Mouse (Mus musculus): ENCODE data around the gene Zar1.
"Not testable (repeated sequence)": the region's sequence is repeated elsewhere in the genome, so short reads cannot be mapped to it uniquely, and the experiment has no call there.

Gene Zar1

DNA sequence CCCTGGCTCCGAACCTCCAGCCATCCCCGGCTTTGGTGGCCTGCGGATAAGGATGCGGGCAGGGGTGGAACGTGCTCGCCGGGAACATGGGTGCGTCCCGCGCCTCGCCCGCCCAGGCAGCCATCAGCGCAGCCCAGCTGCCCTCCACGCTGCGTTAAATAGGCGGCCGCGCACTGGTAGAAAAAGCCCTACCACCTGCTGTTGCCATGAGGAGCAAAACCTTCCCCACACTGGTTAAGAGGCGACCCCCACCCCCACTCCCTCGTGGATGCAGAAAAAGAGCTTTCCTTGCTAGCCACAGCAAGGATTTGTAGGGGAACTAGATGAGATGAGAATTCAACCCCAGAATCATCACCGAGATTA is at the start of gene Zar1:
Gene Zar1 (minus strand): TSS at position 285 of the 363 bp plus-strand sequence.
- DNase-seq (ENCODE audit: low read depth in 2 of 2, low spot score in 2 of 2), result not testable (repeated sequence)

DNA sequence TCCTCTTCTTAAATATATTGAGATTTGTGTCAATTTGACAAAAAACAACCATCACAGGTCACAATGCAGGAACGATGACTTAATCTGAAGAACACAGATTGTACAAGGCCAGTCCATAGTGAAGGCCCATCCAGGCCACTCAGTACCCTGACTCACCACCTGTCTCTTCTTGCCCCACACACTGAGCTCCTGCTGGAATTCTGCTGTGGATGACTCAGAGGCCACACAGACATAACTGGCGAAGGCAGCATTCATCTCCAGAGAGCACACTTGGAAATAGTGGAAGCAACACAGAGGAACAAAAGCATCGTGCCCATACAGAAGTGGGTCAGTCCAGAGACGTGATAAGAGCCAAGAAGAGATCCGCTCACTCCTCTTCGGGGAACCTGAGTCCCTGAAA is 49.0 kb upstream of the Zar1 start:
- no peak for DNase-seq (ENCODE audit: low read depth in 2 of 2, low spot score in 2 of 2)

DNA sequence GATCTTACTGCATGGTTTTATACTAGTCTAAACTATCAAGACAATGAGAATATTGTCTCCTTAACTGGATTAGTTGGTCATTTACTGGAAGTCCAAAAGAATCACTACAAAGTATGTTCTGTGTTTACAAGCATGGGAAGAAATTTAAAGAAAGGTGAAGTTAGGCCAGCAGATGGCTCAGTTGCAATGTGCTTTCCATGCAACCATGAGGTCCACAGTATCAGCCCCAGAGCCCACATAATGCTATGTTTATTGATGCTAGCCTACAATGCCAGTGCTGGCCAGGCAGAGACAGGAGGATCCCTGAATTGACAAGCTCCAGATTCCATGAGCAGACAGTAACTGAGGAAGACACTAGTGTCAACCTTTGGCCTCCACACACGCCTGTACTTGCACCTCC is 40.0 kb upstream of the Zar1 start:
- DNase-seq (ENCODE audit: low read depth in 2 of 2, low spot score in 2 of 2), result peak in 1 of 2 experiments; percentile 21

DNA sequence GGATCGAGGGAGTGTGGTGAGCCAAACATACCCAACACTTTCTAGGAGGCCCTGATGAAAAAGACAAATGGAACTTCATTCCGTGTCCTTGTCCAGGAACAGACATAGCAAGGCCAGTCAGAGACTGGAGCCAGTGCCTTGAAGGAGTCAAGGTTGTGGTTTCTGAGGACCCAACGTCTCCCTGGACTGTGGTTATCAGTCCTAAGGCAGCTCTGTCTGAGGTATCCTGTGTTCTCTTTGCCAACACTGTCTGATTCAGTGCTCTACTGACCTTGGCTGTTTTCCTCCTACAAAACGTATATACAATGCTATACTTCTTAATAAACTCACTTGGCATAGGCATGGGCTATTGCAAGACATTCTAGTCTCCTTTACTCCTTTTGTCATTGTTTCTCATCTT is 36.4 kb upstream of the Zar1 start:
- no peak for DNase-seq (ENCODE audit: low read depth in 2 of 2, low spot score in 2 of 2)

- DNase-seq (ENCODE audit: low read depth in 2 of 2, low spot score in 2 of 2), result no peak
Observed at GRCm38 (mm10) chr5:72603138-72603537, 22.1 kb upstream of the Zar1 start.

DNA sequence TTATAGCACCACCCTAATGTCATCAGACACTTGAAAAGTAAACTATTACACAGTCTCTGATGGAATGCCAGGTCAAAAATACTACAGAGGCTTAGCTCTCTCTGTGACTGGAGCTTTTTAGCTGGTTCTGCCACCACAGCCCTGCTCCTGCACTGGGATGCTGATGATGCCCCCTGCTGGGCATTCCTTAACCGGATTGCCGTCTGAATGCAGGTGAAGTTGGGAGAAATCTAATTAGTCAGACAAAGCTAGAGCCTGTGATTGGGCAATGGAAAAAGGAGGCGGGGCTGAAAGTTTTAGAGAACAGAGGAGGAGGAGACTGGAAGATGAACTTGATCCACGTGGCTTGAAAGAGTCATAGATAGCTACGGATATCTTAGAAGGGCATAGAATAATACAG is 20.0 kb upstream of the Zar1 start:
- peak; percentile 29 to 54 for DNase-seq (ENCODE audit: low read depth in 2 of 2, low spot score in 2 of 2)

- DNase-seq (ENCODE audit: low read depth in 2 of 2, low spot score in 2 of 2), result no peak
Observed at GRCm38 (mm10) chr5:72587192-72587681, 6.2 kb upstream of the Zar1 start, which contains the start of gene Gm5868. Gm5868 (minus strand) TSS chr5:72587551.

DNA sequence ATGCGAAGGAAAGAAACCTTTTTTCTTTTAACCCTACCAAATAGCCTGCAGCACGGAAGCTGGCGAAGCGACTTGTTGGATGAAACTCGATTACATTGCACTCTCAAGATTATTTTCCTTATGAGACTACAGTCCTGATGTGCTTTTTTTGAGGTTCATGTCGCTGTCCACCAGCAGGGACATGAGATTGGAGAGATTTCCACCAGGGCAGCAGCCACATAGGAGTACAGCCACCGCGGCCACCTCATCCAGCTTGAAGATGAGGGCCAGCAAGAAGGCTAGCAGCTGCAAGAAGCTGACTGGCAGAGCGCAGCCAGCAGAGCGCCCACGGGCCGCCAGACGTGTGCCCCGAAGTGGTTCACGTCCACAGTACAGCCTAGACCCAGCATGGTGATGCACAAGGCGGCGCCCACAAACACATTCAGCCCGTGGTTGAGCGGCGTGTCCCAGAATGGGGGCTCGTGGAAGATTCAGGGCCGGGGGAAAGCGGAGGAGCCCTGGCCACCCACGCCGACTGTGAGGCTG is 5.7 kb upstream of the Zar1 start:
- DNase-seq (ENCODE audit: low read depth in 2 of 2, low spot score in 2 of 2), result not testable (repeated sequence)

- DNase-seq (ENCODE audit: low read depth in 2 of 2, low spot score in 2 of 2), result peak; percentile 23
Observed at GRCm38 (mm10) chr5:72586122-72586521, 5.1 kb upstream of the Zar1 start.

- peak; percentile 6 to 21 for DNase-seq (ENCODE audit: low read depth in 2 of 2, low spot score in 2 of 2)
Observed at GRCm38 (mm10) chr5:72580088-72580969, 725 bp downstream of the Zar1 start.

DNA sequence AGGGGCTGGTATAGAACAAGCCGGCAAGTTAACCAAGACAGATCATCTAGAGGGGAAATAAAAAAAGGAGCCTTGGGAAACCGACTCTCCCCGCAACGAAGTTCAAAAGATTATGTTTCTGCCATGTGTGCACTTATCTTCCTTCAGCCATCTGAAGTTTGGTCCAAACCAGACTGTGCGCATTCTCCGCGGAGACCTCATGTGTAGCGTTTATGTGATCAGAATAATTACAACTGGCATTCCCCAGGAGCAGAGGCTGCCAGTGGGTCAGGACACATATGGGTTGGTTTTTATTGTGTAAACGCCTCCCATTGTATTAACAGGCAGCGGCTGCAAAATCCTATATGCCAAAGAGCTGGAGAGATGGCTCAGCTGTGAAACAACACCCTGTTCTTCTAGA is 1.5 kb downstream of the Zar1 start:
- not testable (repeated sequence) for DNase-seq (ENCODE audit: low read depth in 2 of 2, low spot score in 2 of 2)

DNA sequence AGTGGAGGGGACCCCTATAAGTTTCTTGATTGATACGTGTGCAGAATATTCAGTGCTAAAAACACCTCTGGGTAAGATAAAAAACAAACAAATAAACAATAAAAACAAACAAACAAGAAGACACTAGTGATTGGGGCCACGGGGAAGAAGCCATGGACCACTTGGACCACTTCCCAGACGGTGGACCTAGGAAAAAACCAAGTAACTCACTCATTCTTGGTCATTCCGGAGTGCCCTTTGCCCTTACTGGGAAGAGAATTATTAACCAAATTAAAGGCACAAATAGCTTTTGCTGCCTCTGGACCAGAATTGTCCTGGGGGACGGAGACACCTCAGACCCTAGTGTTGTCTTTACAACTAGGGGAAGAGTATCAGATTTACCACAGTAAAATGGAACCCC is 15.4 kb downstream of the Zar1 start:
- DNase-seq (ENCODE audit: low read depth in 2 of 2, low spot score in 2 of 2), result no peak

DNA sequence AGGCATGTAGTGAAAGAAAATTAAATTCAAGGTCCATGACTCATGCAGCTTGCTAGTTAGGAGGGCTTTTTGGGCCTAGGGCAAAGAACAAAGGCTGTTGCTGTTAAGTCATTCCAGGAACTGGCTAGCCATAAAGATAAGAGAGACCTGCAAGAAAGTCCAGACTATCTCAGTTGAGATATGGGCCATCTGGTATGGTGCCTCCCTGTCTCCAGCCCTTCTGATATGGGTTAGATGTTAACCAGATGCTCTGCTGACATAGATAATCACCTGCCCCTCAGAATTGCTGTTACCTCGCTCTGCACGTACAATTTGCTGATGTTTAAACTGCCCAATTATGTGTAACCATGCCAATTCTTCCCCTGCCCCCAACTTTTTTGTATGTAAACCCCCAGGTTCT is 17.9 kb downstream of the Zar1 start:
- not testable (repeated sequence) for DNase-seq (ENCODE audit: low read depth in 2 of 2, low spot score in 2 of 2)

DNA sequence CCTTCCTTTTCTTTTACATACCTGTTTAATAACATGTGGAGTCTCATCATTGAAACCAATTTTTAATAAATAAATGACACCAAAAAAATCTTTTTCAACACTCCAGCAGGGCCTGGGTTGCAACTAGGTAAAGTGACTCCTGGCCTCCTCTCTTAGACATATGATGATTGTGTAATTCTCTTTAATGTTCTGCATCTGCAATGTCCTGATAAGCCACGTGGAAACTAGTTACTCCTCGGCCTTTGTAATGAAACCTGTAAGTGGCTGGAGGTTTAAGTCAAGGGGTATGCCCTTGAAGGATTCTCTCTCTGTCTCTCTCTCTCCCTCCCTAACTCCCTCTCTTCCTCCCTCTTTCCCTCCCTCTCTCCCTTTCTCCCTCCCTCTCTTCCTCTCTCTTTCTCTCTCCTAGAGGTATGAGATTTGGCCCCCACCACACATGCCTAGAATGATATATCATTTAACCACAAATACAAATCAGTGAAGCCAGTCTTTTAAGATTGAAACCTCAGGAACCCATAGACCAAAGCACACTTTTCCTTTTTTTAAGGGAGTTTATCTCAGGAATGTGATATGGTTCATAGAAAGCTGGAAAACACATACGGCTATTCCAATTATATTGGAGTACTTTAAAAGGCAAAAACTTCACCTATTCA is 20.0 kb downstream of the Zar1 start:
- no peak for DNase-seq (ENCODE audit: low read depth in 2 of 2, low spot score in 2 of 2)

- DNase-seq (ENCODE audit: low read depth in 2 of 2, low spot score in 2 of 2), result peak; percentile 87 to 90
Observed at GRCm38 (mm10) chr5:72559544-72560049, 21.5 kb downstream of the Zar1 start, which contains the start of gene Nfxl1. Nfxl1 (minus strand) TSS chr5:72559684.

GRCm38 (mm10) chr5:72558716-72559526 is 22.1 kb downstream of the Zar1 start:
- DNase-seq (ENCODE audit: low read depth in 2 of 2, low spot score in 2 of 2), result peak; percentile 2 to 24

DNA sequence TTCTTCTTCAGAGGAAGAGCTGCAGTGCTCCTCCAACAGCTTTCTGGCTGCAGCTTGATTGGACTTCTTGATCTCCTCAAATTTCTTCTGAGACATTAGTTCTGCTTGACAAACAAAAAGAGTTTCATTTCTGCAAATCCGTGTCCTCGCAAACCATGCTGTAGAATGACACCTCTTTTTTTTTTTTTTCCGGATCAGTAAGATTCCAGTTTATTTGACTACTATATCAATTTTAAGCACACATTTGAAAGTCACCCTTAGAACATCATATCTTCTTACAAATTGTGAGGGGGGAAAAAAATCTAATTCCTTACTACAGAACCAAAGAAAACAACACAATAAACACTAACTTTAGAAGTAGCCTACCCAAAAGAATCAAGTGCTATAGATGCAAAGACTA is 24.8 kb downstream of the Zar1 start:
- no peak for DNase-seq (ENCODE audit: low read depth in 2 of 2, low spot score in 2 of 2)

GRCm38 (mm10) chr5:72551209-72551608 is 29.8 kb downstream of the Zar1 start:
- no peak for DNase-seq (ENCODE audit: low read depth in 2 of 2, low spot score in 2 of 2)

DNA sequence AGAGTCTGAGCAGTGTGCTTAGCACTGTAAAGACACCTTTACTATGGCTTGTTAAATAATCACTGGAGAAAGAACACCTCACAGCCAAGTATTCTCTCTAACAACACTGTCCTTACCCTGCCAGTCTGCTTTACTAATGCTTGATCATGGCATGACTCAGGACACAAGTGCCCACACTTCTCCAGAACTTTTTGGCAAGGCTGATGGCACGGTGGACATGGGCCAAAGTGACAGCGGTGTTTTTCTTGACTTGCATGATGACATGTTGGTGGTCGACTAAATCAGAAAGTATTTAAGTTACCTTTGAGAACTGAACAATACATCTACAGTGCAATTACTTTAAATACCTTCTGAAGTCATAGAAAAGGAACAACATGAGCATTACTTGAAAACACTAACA is 52.2 kb downstream of the Zar1 start:
- no peak for DNase-seq (ENCODE audit: low read depth in 2 of 2, low spot score in 2 of 2)

All from CD8-positive naive resting alpha-beta T cell, adult 2 months (primary cell).